ENCODE assay signal across 9 mouse cellular contexts in genomic region chr10:39558492-39559005, GRCm38 (mm10). TPM values are rescaled to one million over a fixed set of nuclear protein-coding genes. Genes with fewer than 3 reads are reported as not detected.
A peak's percentile ranks its signal among the peaks of the same experiment; 100 is the strongest.
DNase-seq lines count a peak whose midpoint lies in the region; ATAC-seq and TF ChIP-seq lines count a peak whose summit lies in the region.
"Had no signal": no experiment of that assay in that cellular context is flagged by ENCODE, and none has a peak within 500 bp of the region (broad histone marks: within the 10 kb centered on the region; RNA-seq: fewer than 3 reads in every experiment).

No protein-coding gene starts in this region.

- TF ChIP-seq POLR2A in cerebellum, adult 2 months (IDR thresholded peaks at IDR 0.05; ENCODE audit: borderline replicate concordance, insufficient read depth, low read length), result no peak

- 37% methylated on average over 5 of the region's 5 CpGs for WGBS in lung, embryonic 16.5 days
- WGBS in limb, embryonic 12.5 days, result 45% methylated on average over 5 of the region's 5 CpGs
- 61% methylated on average over 5 of the region's 5 CpGs for WGBS in cerebellum, adult 2 months

- H3K4me1 ChIP-seq in lung, embryonic 16.5 days (replicated peaks; ENCODE audit: control insufficient read depth, insufficient read depth, low read length), result peaks cover 40% of the 10 kb centered on the region
- peaks cover 65% of the 10 kb centered on the region for H3K4me1 ChIP-seq in limb, embryonic 12.5 days (replicated peaks)
- H3K4me1 ChIP-seq in cerebellum, adult 2 months (ENCODE audit: control insufficient read depth, insufficient read depth, low read length), result peaks cover 12% of the 10 kb centered on the region

- H3K36me3 ChIP-seq in lung, embryonic 16.5 days (ENCODE audit: control insufficient read depth, insufficient read depth, low read length), result no peaks in the 10 kb centered on the region; the same call in 1 of the 2 replicates
- no peaks in the 10 kb centered on the region for H3K36me3 ChIP-seq in limb, embryonic 12.5 days

- H3K4me3 ChIP-seq in lung, embryonic 16.5 days (ENCODE audit: low read length), result no peak overlapping the region
- H3K4me3 ChIP-seq in limb, embryonic 12.5 days (replicated peaks), result no peak overlapping the region
- H3K4me3 ChIP-seq in cerebellum, adult 2 months (replicated peaks; ENCODE audit: insufficient read depth, low read depth, low read length), result no peak overlapping the region

- H3K27me3 ChIP-seq in lung, embryonic 16.5 days (ENCODE audit: control insufficient read depth, insufficient read depth, low read depth, low read length), result no peaks in the 10 kb centered on the region
- no peaks in the 10 kb centered on the region for H3K27me3 ChIP-seq in limb, embryonic 12.5 days
- no peaks in the 10 kb centered on the region for H3K27me3 ChIP-seq in cerebellum, adult 2 months (ENCODE audit: control insufficient read depth, insufficient read depth, low read length)
- H3K27me3 ChIP-seq: Patski had no signal

- no peak overlapping the region for H3K4me2 ChIP-seq in lung, embryonic 16.5 days (ENCODE audit: low read depth, low read length)
- no peak overlapping the region for H3K4me2 ChIP-seq in limb, embryonic 12.5 days

- no peak overlapping the region for H3K9ac ChIP-seq in lung, embryonic 16.5 days (ENCODE audit: low read length)
- no peak overlapping the region for H3K9ac ChIP-seq in limb, embryonic 12.5 days (replicated peaks)

- ATAC-seq in lung, embryonic 16.5 days (ENCODE audit: low read depth), result no peak
- ATAC-seq in limb, embryonic 12.5 days (ENCODE audit: insufficient number of reproducible peaks, insufficient read depth, low FRiP score, low TSS enrichment, low read depth), result no peak
- ATAC-seq: Patski had no signal

- TF ChIP-seq CTCF in cerebellum, adult 2 months (IDR thresholded peaks at IDR 0.05; ENCODE audit: borderline replicate concordance, insufficient read depth, low read depth, low read length), result no peak

- H3K27ac ChIP-seq in lung, embryonic 16.5 days (ENCODE audit: low read length), result peak overlapping the region; percentile 67; the same call in 1 of the 2 replicates
- 0 out of 2 replicates have a peak overlapping the region, but pooled peaks have one; percentile 47 for H3K27ac ChIP-seq in limb, embryonic 12.5 days
- no peak overlapping the region for H3K27ac ChIP-seq in cerebellum, adult 2 months (ENCODE audit: insufficient read depth, low read length)

- no peaks in the 10 kb centered on the region for H3K9me3 ChIP-seq in lung, embryonic 16.5 days (ENCODE audit: control insufficient read depth, low read length)
- H3K9me3 ChIP-seq in limb, embryonic 12.5 days, result no peaks in the 10 kb centered on the region

- peak; percentile 45 for DNase-seq in embryo, embryonic 10.5 days (ENCODE audit: low spot score)
- no peak for DNase-seq in embryo, embryonic 9.5 days (ENCODE audit: extremely low spot score)
- DNase-seq in lung, postnatal 14 days, result no peak
- peak; percentile 65 for DNase-seq in yolk sac, embryonic 10.5 days (ENCODE audit: low spot score)
- no peak for DNase-seq in layer of hippocampus, adult 18-20 months (ENCODE audit: low spot score in 2 of 2)
- no peak for DNase-seq in cerebellum, adult 2 months

RNA-seq across cellular contexts. Expression of gene Traf3ip2, which starts 54.2 kb away (rescaled TPM):
- 34.2 and 37.9 TPM in 2 replicates for polyA plus RNA-seq in lung, embryonic 16.5 days (2015; fragmentation: Nextera tagmentation; extraction: Ambion mirVana)
- 4.9 and 6.1 TPM in 2 replicates for polyA plus RNA-seq in limb, embryonic 12.5 days (2016; fragmentation: Nextera tagmentation; extraction: Ambion mirVana)
- 1 to 10 TPM; 1.5 to 2.1 TPM for total RNA-seq in layer of hippocampus, adult 18-20 months (2021)
- 5.7 and 6.9 TPM in 2 replicates for polyA plus RNA-seq in cerebellum, adult 2 months (2012; rRNA removed)

Comparison
In these comparisons a context has a peak if more than half of its experiments do, and no peak if none do; other contexts are left out.
1. DNase-seq: peak in embryo, embryonic 10.5 days (single experiment) and yolk sac, embryonic 10.5 days (single experiment); none in embryo, embryonic 9.5 days (single experiment), lung, postnatal 14 days (single experiment), layer of hippocampus, adult 18-20 months (0 of 2) and cerebellum, adult 2 months (0 of 2).